Mouse (Mus musculus) ES-E14 (cell line): ENCODE measurements around the gene Mtor. TPM values are rescaled to one million over a fixed set of nuclear protein-coding genes. Genes with fewer than 3 reads are reported as not detected.

Experiments
- DNase-seq: peaks from one replicate; pipeline ENCODE4 v3.0.0-alpha.2; 2013; ENCODE audit warnings: low read depth, low spot score
- H3K27ac ChIP-seq: 2 replicates; pipeline ENCODE4 v1.5.1; 2012; ENCODE audit warnings: low read depth, mild to moderate bottlenecking, low read length, moderate library complexity, mixed read lengths; ENCODE audit not compliant: poor library complexity, insufficient read depth, severe bottlenecking
- H3K36me3 ChIP-seq: 2 replicates; pipeline ENCODE4 v1.6.1; 2012; ENCODE audit warnings: mild to moderate bottlenecking, low read length, moderate library complexity, mixed read lengths; ENCODE audit not compliant: control insufficient read depth, poor library complexity, insufficient read depth, severe bottlenecking
- H3K4me1 ChIP-seq, 2 experiments: fragments of 150-350 bp in 1 of 2; sonication (generic) in 1 of 2; 2 replicates each; pipeline ENCODE4 v1.6.1; 2012; ENCODE audit warnings: low read length in 2 of 2, mild to moderate bottlenecking in 1 of 2, mixed read lengths in 1 of 2; ENCODE audit not compliant: control insufficient read depth in 2 of 2, insufficient read depth in 2 of 2, poor library complexity in 1 of 2
- H3K4me3 ChIP-seq, 2 experiments: fragments of 150-350 bp in 1 of 2; sonication (generic) in 1 of 2; 2 replicates each; pipeline ENCODE4 v1.5.1; 2012; ENCODE audit warnings: low read length in 2 of 2, low read depth in 1 of 2, mild to moderate bottlenecking in 1 of 2, mixed read lengths in 1 of 2; ENCODE audit not compliant: insufficient read depth in 1 of 2, poor library complexity in 1 of 2, severe bottlenecking in 1 of 2
- H3K9ac ChIP-seq: 2 replicates; pipeline ENCODE4 v1.6.1; 2012; ENCODE audit warnings: low read depth, mild to moderate bottlenecking, low read length, mixed read lengths; ENCODE audit not compliant: poor library complexity, insufficient read depth, severe bottlenecking
- H3K9me3 ChIP-seq: fragments of 150-350 bp; sonication (generic); 2 replicates; pipeline ENCODE4 v1.6.1; 2012; ENCODE audit warnings: low read depth, mild to moderate bottlenecking, low read length; ENCODE audit not compliant: control insufficient read depth, insufficient read depth
- CHD2 ChIP-seq: IDR thresholded peaks from 2 replicates; pipeline ENCODE4 v1.6.1; 2014; ENCODE audit warnings: mild to moderate bottlenecking, low read depth, low read length, inconsistent platforms
- HCFC1 ChIP-seq: IDR thresholded peaks from 2 replicates; pipeline ENCODE4 v1.6.1; 2012; ENCODE audit warnings: low read length, inconsistent platforms, borderline replicate concordance; ENCODE audit not compliant: insufficient read depth
- MAFK ChIP-seq: IDR thresholded peaks from 2 replicates; pipeline ENCODE4 v1.6.1; 2014; ENCODE audit warnings: mild to moderate bottlenecking, low read depth, low read length, inconsistent platforms; ENCODE audit not compliant: insufficient read depth
- ZC3H11A ChIP-seq: IDR thresholded peaks from 2 replicates; pipeline ENCODE4 v1.6.1; 2012; ENCODE audit warnings: low read depth, mild to moderate bottlenecking, inconsistent platforms, low read length, borderline replicate concordance
- ZNF384 ChIP-seq: IDR thresholded peaks from 2 replicates; pipeline ENCODE4 v1.6.1; 2012; ENCODE audit warnings: low read depth, low read length, inconsistent platforms
- in situ Hi-C, 2 experiments: fragments of 600-800 bp; cut with MboI; formaldehyde crosslinking; loops; one replicate each; pipeline ENCODE4 v1.15.1; 2025; ENCODE audit warnings: low sequenced_read_pairs in 2 of 2, inconsistent platforms in 1 of 2; ENCODE audit not compliant: unreplicated experiment in 2 of 2
- total RNA-seq: library from RNA; depleted of rRNA; stranded (reverse); fragments of 300-350 nt; gene quantifications from 2 replicates; pipeline ENCODE4 v1.2.3, GENCODE M21; 2012

The Mtor gene
- total RNA-seq, 1 experiment, result 37.6 TPM

- in situ Hi-C loops, result no loop called here
- Histone ChIP-seq H3K4me3 (peak overlapping the region; percentile 71 to 99), H3K4me1 (no peaks in the 10 kb centered on the region; a peak in 2 of 4 replicates), H3K9me3 (no peaks in the 10 kb centered on the region), H3K27ac (no peak overlapping the region), H3K36me3 (peaks cover 29% of the 10 kb centered on the region), H3K9ac (peak overlapping the region; percentile 86)
- DNase-seq, result no peak
- TF ChIP-seq ZNF384, result no peak
Observed at GRCm38 (mm10) chr4:148557766-148558165, 109.4 kb downstream of the Mtor start.

- TF ChIP-seq ZNF384 (0 out of 2 replicates have a peak, but pooled peaks have one; percentile 2), CHD2 (peak; percentile 95), MAFK (no peak), HCFC1 (peak; percentile 13; the same call in 1 of the 2 replicates)
- H3K4me3 ChIP-seq, result peak within 1 kb of the TSS; percentile 71 to 99
- peak within 1 kb of the TSS; percentile 99 for H3K9ac ChIP-seq
- peaks cover 31% of the 10 kb centered on the region for H3K36me3 ChIP-seq
- peak within 1 kb of the TSS; percentile 90 for H3K27ac ChIP-seq
- peaks cover 0 to 2% of the 10 kb centered on the region in 2 experiments; a peak in 2 of 4 replicates for H3K4me1 ChIP-seq
- peak; percentile 72 for DNase-seq
- in situ Hi-C loops, result no loop called here
- no peaks in the 10 kb centered on the region for H3K9me3 ChIP-seq
Observed at GRCm38 (mm10) chr4:148558297-148559000, 110.0 kb downstream of the Mtor start, which contains the start of gene Exosc10. Gene Exosc10, plus strand, starts transcription at chr4:148558429.

- Histone ChIP-seq H3K9ac (no peak overlapping the region), H3K27ac (no peak overlapping the region), H3K9me3 (no peaks in the 10 kb centered on the region), H3K4me1 (peaks cover 0 to 2% of the 10 kb centered on the region in 2 experiments; a peak in 2 of 4 replicates), H3K4me3 (no peak overlapping the region), H3K36me3 (peaks cover 58% of the 10 kb centered on the region)
- no peak for TF ChIP-seq ZC3H11A
- no peak for TF ChIP-seq HCFC1
- TF ChIP-seq CHD2, result no peak
- DNase-seq, result peak; percentile 15
- in situ Hi-C loops, result no loop called here
Observed at GRCm38 (mm10) chr4:148562676-148563075, 114.3 kb downstream of the Mtor start.

- no peak for DNase-seq
- Histone ChIP-seq H3K36me3 (peaks cover 65% of the 10 kb centered on the region), H3K4me1 (peaks cover 0 to 2% of the 10 kb centered on the region in 2 experiments; a peak in 2 of 4 replicates), H3K4me3 (no peak overlapping the region), H3K9me3 (no peaks in the 10 kb centered on the region), H3K9ac (no peak overlapping the region), H3K27ac (no peak overlapping the region)
- in situ Hi-C loops, result no loop called here
- TF ChIP-seq HCFC1, result no peak
- TF ChIP-seq ZC3H11A, result no peak
- no peak for TF ChIP-seq ZNF384
- no peak for TF ChIP-seq CHD2
- TF ChIP-seq MAFK, result no peak
Observed at GRCm38 (mm10) chr4:148563595-148563994, 115.2 kb downstream of the Mtor start.

- H3K36me3 ChIP-seq, result peaks cover 69% of the 10 kb centered on the region
- in situ Hi-C loops, result no loop called here
- H3K9ac ChIP-seq, result no peak overlapping the region
- TF ChIP-seq MAFK (no peak), CHD2 (no peak), HCFC1 (no peak), ZC3H11A (no peak), ZNF384 (no peak)
- no peak overlapping the region for H3K4me3 ChIP-seq
- no peaks in the 10 kb centered on the region for H3K9me3 ChIP-seq
- no peak overlapping the region for H3K27ac ChIP-seq
- no peaks in the 10 kb centered on the region for H3K4me1 ChIP-seq
- DNase-seq, result no peak
Observed at GRCm38 (mm10) chr4:148570138-148570537, 121.7 kb downstream of the Mtor start.
